Mouse (Mus musculus): Measurements from ENCODE around the gene Dnah9. TPM values are rescaled to one million over a fixed set of nuclear protein-coding genes. Genes with fewer than 3 reads are reported as not detected.

The Dnah9 gene
- polyA plus RNA-seq, 1 experiment from 2014 or later: 3.3 TPM

- no peaks in the 10 kb centered on the region for H3K9me3 ChIP-seq (ENCODE audit: control insufficient read depth, low read length)
- H3K36me3 ChIP-seq (replicated peaks; ENCODE audit: control insufficient read depth, insufficient read depth): peaks cover 48% of the 10 kb centered on the region
- H3K27ac ChIP-seq: no peak overlapping the region
- no peak overlapping the region for H3K4me3 ChIP-seq (replicated peaks; ENCODE audit: low read length)
- H3K4me2 ChIP-seq (replicated peaks): no peak overlapping the region
- no peaks in the 10 kb centered on the region for H3K27me3 ChIP-seq (ENCODE audit: control insufficient read depth, insufficient read depth, low read length)
- DNase-seq (ENCODE audit: low spot score) (no peak), ATAC-seq (ENCODE audit: low FRiP score) (no peak)
- 86% methylated on average over 9 of the region's 9 CpGs for WGBS
- H3K9ac ChIP-seq: no peak overlapping the region
- H3K4me1 ChIP-seq (replicated peaks; ENCODE audit: control insufficient read depth, insufficient read depth, low read length): peaks cover 11% of the 10 kb centered on the region; the same call in 1 of the 2 replicates
Measured at GRCm38 (mm10) chr11:65814381-65814780, 354.0 kb downstream of the Dnah9 start.

DNA sequence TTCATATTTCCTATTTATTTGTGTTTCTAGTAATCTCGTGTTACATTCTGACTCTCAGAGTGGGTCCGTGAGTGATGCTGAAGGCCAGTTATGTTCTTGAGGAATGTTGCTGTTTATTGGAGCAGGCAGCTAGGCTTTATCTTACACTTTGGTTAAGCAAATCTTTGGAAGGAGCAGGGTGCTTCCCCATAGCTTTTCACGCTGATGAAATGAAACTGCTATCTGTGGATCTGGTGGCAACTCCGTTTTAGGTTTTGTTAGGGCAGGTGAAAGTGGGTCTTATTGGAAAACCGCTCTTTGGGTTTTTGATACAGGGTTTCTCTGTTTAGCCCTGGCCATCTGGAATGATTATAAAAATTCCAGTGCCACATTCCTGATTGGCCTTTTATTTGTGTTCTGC is 356.3 kb downstream of the Dnah9 start:
- Histone ChIP-seq H3K9ac (no peak overlapping the region), H3K9me3 (ENCODE audit: control insufficient read depth, low read length) (no peaks in the 10 kb centered on the region), H3K27me3 (ENCODE audit: control insufficient read depth, insufficient read depth, low read length) (no peaks in the 10 kb centered on the region), H3K36me3 (replicated peaks; ENCODE audit: control insufficient read depth, insufficient read depth) (peaks cover 29% of the 10 kb centered on the region), H3K4me3 (replicated peaks; ENCODE audit: low read length) (no peak overlapping the region), H3K4me1 (replicated peaks; ENCODE audit: control insufficient read depth, insufficient read depth, low read length) (peaks cover 26% of the 10 kb centered on the region), H3K27ac (no peak overlapping the region), H3K4me2 (replicated peaks) (no peak overlapping the region)
- 18% methylated on average over 5 of the region's 5 CpGs for WGBS
- no peak for ATAC-seq (ENCODE audit: low FRiP score)
- no peak for DNase-seq (ENCODE audit: low spot score)

- peak overlapping the region; percentile 88 for H3K4me2 ChIP-seq (replicated peaks)
- WGBS: 49% methylated on average over 7 of the region's 7 CpGs
- no peaks in the 10 kb centered on the region for H3K36me3 ChIP-seq (replicated peaks; ENCODE audit: control insufficient read depth, insufficient read depth)
- DNase-seq (ENCODE audit: low spot score): no peak
- H3K9ac ChIP-seq: peak overlapping the region; percentile 80
- no peaks in the 10 kb centered on the region for H3K27me3 ChIP-seq (ENCODE audit: control insufficient read depth, insufficient read depth, low read length)
- peaks cover 25% of the 10 kb centered on the region for H3K4me1 ChIP-seq (replicated peaks; ENCODE audit: control insufficient read depth, insufficient read depth, low read length)
- no peaks in the 10 kb centered on the region for H3K9me3 ChIP-seq (ENCODE audit: control insufficient read depth, low read length)
- H3K4me3 ChIP-seq (replicated peaks; ENCODE audit: low read length): peak overlapping the region; percentile 68
- ATAC-seq (ENCODE audit: low FRiP score): no peak
- H3K27ac ChIP-seq: no peak overlapping the region
Measured at GRCm38 (mm10) chr11:65807601-65808000, 360.8 kb downstream of the Dnah9 start.

DNA sequence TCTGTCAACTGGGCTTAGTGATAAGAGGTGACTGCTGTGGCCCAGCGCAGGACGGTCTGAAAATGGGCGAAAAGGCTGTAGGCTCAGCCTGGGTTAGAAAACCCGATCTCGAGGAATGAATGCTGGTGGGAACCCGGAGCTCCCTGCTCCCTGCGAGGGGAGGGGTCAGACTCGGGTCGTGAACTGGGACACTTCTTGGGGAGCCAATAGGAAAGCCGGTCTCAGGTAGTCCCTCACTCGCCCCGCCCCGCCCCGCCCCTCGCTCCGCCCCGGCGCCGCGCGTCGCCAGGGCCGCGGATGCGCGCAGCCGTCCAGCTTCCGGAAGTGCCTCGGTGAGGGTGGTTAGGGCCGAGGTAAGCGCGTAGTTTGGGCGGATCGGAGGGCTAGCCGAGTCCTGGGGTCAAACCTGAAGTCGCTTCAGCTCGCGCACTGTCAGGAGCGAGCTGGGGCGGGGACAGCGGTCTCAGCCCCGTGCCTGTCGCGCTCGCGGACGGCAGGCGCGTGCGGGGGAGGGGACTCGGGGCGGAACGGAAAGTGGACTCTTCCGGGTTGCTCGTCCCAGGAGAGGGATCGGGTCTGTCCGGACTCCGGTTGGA is 361.3 kb downstream of the Dnah9 start, which contains the start of gene Zkscan6:
TSS of gene Zkscan6 (plus strand) at position 267 of the 596 bp plus-strand sequence.
- Histone ChIP-seq H3K4me2 (replicated peaks) (peak within 1 kb of the TSS; percentile 88), H3K36me3 (replicated peaks; ENCODE audit: control insufficient read depth, insufficient read depth) (no peaks in the 10 kb centered on the region), H3K4me3 (replicated peaks; ENCODE audit: low read length) (peak within 1 kb of the TSS; percentile 68), H3K27ac (peak within 1 kb of the TSS; percentile 70), H3K4me1 (replicated peaks; ENCODE audit: control insufficient read depth, insufficient read depth, low read length) (peaks cover 19% of the 10 kb centered on the region; the same call in 1 of the 2 replicates), H3K9me3 (ENCODE audit: control insufficient read depth, low read length) (no peaks in the 10 kb centered on the region), H3K9ac (peak within 1 kb of the TSS; percentile 80), H3K27me3 (ENCODE audit: control insufficient read depth, insufficient read depth, low read length) (no peaks in the 10 kb centered on the region)
- ATAC-seq (ENCODE audit: low FRiP score): peak; percentile 96
- peak; percentile 85 for DNase-seq (ENCODE audit: low spot score)
- WGBS: under 1% methylated on average over 55 of the region's 58 CpGs

GRCm38 (mm10) chr11:65806321-65806904 is 361.9 kb downstream of the Dnah9 start:
- Histone ChIP-seq H3K9ac (peak overlapping the region; percentile 80), H3K4me3 (replicated peaks; ENCODE audit: low read length) (peak overlapping the region; percentile 68), H3K36me3 (replicated peaks; ENCODE audit: control insufficient read depth, insufficient read depth) (no peaks in the 10 kb centered on the region), H3K9me3 (ENCODE audit: control insufficient read depth, low read length) (no peaks in the 10 kb centered on the region), H3K4me1 (replicated peaks; ENCODE audit: control insufficient read depth, insufficient read depth, low read length) (peaks cover 19% of the 10 kb centered on the region; the same call in 1 of the 2 replicates), H3K27me3 (ENCODE audit: control insufficient read depth, insufficient read depth, low read length) (no peaks in the 10 kb centered on the region), H3K4me2 (replicated peaks) (peak overlapping the region; percentile 88), H3K27ac (no peak overlapping the region)
- 2% methylated on average over 20 of the region's 20 CpGs for WGBS
- no peak for DNase-seq (ENCODE audit: low spot score)
- ATAC-seq (ENCODE audit: low FRiP score): no peak

DNA sequence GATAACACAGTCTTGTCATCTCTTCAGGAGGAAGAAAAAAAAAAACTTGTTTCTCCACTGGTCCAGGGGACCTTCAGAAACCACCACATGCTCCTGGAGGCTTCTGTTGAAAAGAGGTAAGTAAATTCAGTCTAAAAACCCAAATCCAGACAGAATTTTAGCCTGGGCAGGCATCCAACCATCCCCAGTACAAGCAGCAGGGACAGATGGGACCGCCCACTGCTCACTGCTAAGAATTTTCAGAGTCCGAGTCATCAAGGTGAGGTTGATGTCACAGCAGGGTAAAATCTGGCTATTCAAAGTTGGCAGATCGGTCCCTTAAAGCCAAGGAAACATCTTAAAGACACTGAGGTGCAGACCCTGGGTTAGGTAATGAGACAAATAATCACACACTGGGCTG is 366.5 kb downstream of the Dnah9 start:
- no peak for DNase-seq (ENCODE audit: low spot score)
- Histone ChIP-seq H3K36me3 (replicated peaks; ENCODE audit: control insufficient read depth, insufficient read depth) (no peaks in the 10 kb centered on the region), H3K27me3 (ENCODE audit: control insufficient read depth, insufficient read depth, low read length) (no peaks in the 10 kb centered on the region), H3K27ac (no peak overlapping the region), H3K4me2 (replicated peaks) (no peak overlapping the region), H3K4me3 (replicated peaks; ENCODE audit: low read length) (no peak overlapping the region), H3K9me3 (ENCODE audit: control insufficient read depth, low read length) (no peaks in the 10 kb centered on the region), H3K9ac (no peak overlapping the region), H3K4me1 (replicated peaks; ENCODE audit: control insufficient read depth, insufficient read depth, low read length) (no peaks in the 10 kb centered on the region)
- WGBS: 76% methylated on average over 3 of the region's 3 CpGs
- no peak for ATAC-seq (ENCODE audit: low FRiP score)

GRCm38 (mm10) chr11:65795896-65796295 is 372.5 kb downstream of the Dnah9 start:
- Histone ChIP-seq H3K9ac (no peak overlapping the region), H3K36me3 (replicated peaks; ENCODE audit: control insufficient read depth, insufficient read depth) (no peaks in the 10 kb centered on the region), H3K27me3 (ENCODE audit: control insufficient read depth, insufficient read depth, low read length) (no peaks in the 10 kb centered on the region), H3K27ac (no peak overlapping the region), H3K4me2 (replicated peaks) (no peak overlapping the region), H3K4me3 (replicated peaks; ENCODE audit: low read length) (no peak overlapping the region), H3K4me1 (replicated peaks; ENCODE audit: control insufficient read depth, insufficient read depth, low read length) (no peaks in the 10 kb centered on the region), H3K9me3 (ENCODE audit: control insufficient read depth, low read length) (no peaks in the 10 kb centered on the region)
- no peak for DNase-seq (ENCODE audit: low spot score)
- WGBS: 85% methylated on average over 1 of the region's 1 CpGs
- no peak for ATAC-seq (ENCODE audit: low FRiP score)

GRCm38 (mm10) chr11:65794428-65795219 is 373.7 kb downstream of the Dnah9 start:
- Histone ChIP-seq H3K9me3 (ENCODE audit: control insufficient read depth, low read length) (no peaks in the 10 kb centered on the region), H3K4me2 (replicated peaks) (no peak overlapping the region), H3K4me1 (replicated peaks; ENCODE audit: control insufficient read depth, insufficient read depth, low read length) (no peaks in the 10 kb centered on the region), H3K9ac (no peak overlapping the region), H3K4me3 (replicated peaks; ENCODE audit: low read length) (no peak overlapping the region), H3K27ac (no peak overlapping the region), H3K36me3 (replicated peaks; ENCODE audit: control insufficient read depth, insufficient read depth) (no peaks in the 10 kb centered on the region), H3K27me3 (ENCODE audit: control insufficient read depth, insufficient read depth, low read length) (no peaks in the 10 kb centered on the region)
- 82% methylated on average over 10 of the region's 10 CpGs for WGBS
- DNase-seq (ENCODE audit: low spot score) (no peak), ATAC-seq (ENCODE audit: low FRiP score) (no peak)

DNA sequence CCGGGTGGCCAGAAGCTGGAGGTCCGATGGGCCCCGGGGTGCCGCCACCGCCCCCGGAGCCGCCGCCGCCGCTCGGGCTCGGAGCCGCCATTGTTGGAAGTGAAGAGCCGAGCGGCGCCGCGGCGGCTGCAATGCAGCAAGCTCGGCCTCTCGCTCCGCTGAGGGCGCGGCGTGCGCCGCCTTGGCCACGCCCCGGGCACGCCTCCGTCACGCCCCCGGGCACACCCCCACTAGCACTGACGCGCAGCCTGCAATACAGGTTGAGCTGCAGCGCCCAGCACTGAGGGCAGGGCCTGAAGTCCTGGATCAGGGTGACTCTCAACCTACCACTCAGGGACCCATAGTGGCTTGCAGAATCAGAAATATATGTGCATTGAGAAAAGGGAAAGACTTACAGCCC is 380.2 kb downstream of the Dnah9 start, which contains the start of gene Map2k4:
TSS of gene Map2k4 (minus strand) at position 144 of the 400 bp plus-strand sequence.
- peak within 1 kb of the TSS; percentile 89 for H3K4me3 ChIP-seq (replicated peaks; ENCODE audit: low read length)
- no peaks in the 10 kb centered on the region for H3K36me3 ChIP-seq (replicated peaks; ENCODE audit: control insufficient read depth, insufficient read depth)
- no peaks in the 10 kb centered on the region for H3K9me3 ChIP-seq (ENCODE audit: control insufficient read depth, low read length)
- no peaks in the 10 kb centered on the region for H3K27me3 ChIP-seq (ENCODE audit: control insufficient read depth, insufficient read depth, low read length)
- peaks cover 17% of the 10 kb centered on the region for H3K4me1 ChIP-seq (replicated peaks; ENCODE audit: control insufficient read depth, insufficient read depth, low read length)
- H3K4me2 ChIP-seq (replicated peaks): peak within 1 kb of the TSS; percentile 75
- WGBS: under 1% methylated on average over 36 of the region's 36 CpGs
- H3K27ac ChIP-seq: peak within 1 kb of the TSS; percentile 90
- H3K9ac ChIP-seq: peak within 1 kb of the TSS; percentile 96
- DNase-seq (ENCODE audit: low spot score): peak; percentile 94
- peak; percentile 98 for ATAC-seq (ENCODE audit: low FRiP score)
